Mouse (Mus musculus) stomach, postnatal 0 days (tissue): ENCODE results near the gene Iqschfp. TPM values are rescaled to one million over a fixed set of nuclear protein-coding genes. Genes with fewer than 3 reads are reported as not detected.

Experiments
- ATAC-seq: fragments of 200-750 bp; cut with Nextera tagmentation; 2 replicates; pipeline ENCODE4 v1.8.0; 2017; ENCODE audit not compliant: low FRiP score, low TSS enrichment
- DNase-seq: peaks from one replicate; pipeline ENCODE4 v3.0.0-alpha.2; 2016; ENCODE audit warnings: low spot score
- H3K27ac ChIP-seq: fragments of 300-500 bp; sonication (generic); replicated peaks from 2 replicates; pipeline ENCODE4 v1.5.1; 2014; ENCODE audit warnings: mild to moderate bottlenecking, control low read depth
- H3K27me3 ChIP-seq: fragments of 300-500 bp; sonication (generic); 2 replicates; pipeline ENCODE4 v1.6.1; 2014; ENCODE audit warnings: low read length; ENCODE audit not compliant: control insufficient read depth, insufficient read depth
- H3K36me3 ChIP-seq: fragments of 300-500 bp; sonication (generic); 2 replicates; pipeline ENCODE4 v1.6.1; 2014; ENCODE audit warnings: low read length, mixed read lengths; ENCODE audit not compliant: control insufficient read depth, insufficient read depth
- H3K4me1 ChIP-seq: fragments of 300-500 bp; sonication (generic); replicated peaks from 2 replicates; pipeline ENCODE4 v1.6.1; 2014; ENCODE audit warnings: antibody characterized with exemption; ENCODE audit not compliant: control insufficient read depth, insufficient read depth
- H3K4me2 ChIP-seq: fragments of 300-500 bp; sonication (generic); replicated peaks from 2 replicates; pipeline ENCODE4 v1.6.1; 2014; ENCODE audit warnings: low read depth, mild to moderate bottlenecking, control low read depth, moderate library complexity
- H3K4me3 ChIP-seq: fragments of 300-500 bp; sonication (generic); 2 replicates; pipeline ENCODE4 v1.5.1; 2014; ENCODE audit warnings: low read depth, low read length, control low read depth
- H3K9ac ChIP-seq: fragments of 300-500 bp; sonication (generic); 2 replicates; pipeline ENCODE4 v1.6.1; 2014; ENCODE audit warnings: mild to moderate bottlenecking, low read length, control low read depth, mixed read lengths
- H3K9me3 ChIP-seq: fragments of 300-500 bp; sonication (generic); 2 replicates; pipeline ENCODE4 v1.6.1; 2016; ENCODE audit warnings: low read length; ENCODE audit not compliant: control insufficient read depth
- CTCF ChIP-seq: IDR thresholded peaks from 2 replicates; pipeline ENCODE4 v1.5.1; 2016; ENCODE audit warnings: antibody characterized with exemption, low read depth, mild to moderate bottlenecking, moderate library complexity
- EP300 ChIP-seq: optimal IDR thresholded peaks from 2 replicates; pipeline ENCODE3; 2016; ENCODE audit warnings: antibody characterized with exemption
- WGBS: fragments of 180-500 bp; shearing (Covaris S2); extraction: QIAGEN DNeasy Blood & Tissue Kit; methylation state at CpG from one replicate; pipeline ENCODE4 v1.1.7; 2014; 5-methylcytosine and 5-hydroxymethylcytosine counted together
- polyA plus RNA-seq: library from polyadenylated mRNA; unstranded; fragments of >200 nt; fragmentation: Nextera tagmentation; extraction: Ambion mirVana; gene quantifications from 2 replicates; pipeline ENCODE4 v1.2.1, GENCODE M21; 2015

Gene Iqschfp
- polyA plus RNA-seq, 1 experiment from 2014 or later = 0.08 TPM

GRCm38 (mm10) chr3:68045475-68046416 lies 153.7 kb downstream of the Iqschfp start:
- no peaks in the 10 kb centered on the region for H3K9me3 ChIP-seq
- DNase-seq (peak; percentile 37), ATAC-seq (no peak)
- no peaks in the 10 kb centered on the region for H3K27me3 ChIP-seq
- no peak overlapping the region for H3K4me2 ChIP-seq
- no peak overlapping the region for H3K27ac ChIP-seq
- TF ChIP-seq CTCF (peak; percentile 92), EP300 (no peak)
- no peak overlapping the region for H3K4me3 ChIP-seq
- no peak overlapping the region for H3K9ac ChIP-seq
- H3K36me3 ChIP-seq = no peaks in the 10 kb centered on the region
- 50% methylated on average over 9 of the region's 9 CpGs for WGBS
- H3K4me1 ChIP-seq = no peaks in the 10 kb centered on the region

GRCm38 (mm10) chr3:68053538-68053937 lies 161.5 kb downstream of the Iqschfp start:
- TF ChIP-seq EP300 = no peak
- TF ChIP-seq CTCF = peak; percentile 79
- ATAC-seq (no peak), DNase-seq (no peak)
- Histone ChIP-seq H3K4me3 (no peak overlapping the region), H3K4me1 (no peaks in the 10 kb centered on the region), H3K9me3 (no peaks in the 10 kb centered on the region), H3K36me3 (no peaks in the 10 kb centered on the region), H3K4me2 (no peak overlapping the region), H3K27ac (no peak overlapping the region), H3K27me3 (no peaks in the 10 kb centered on the region), H3K9ac (no peak overlapping the region)
- WGBS = 48% methylated on average over 2 of the region's 2 CpGs

DNA sequence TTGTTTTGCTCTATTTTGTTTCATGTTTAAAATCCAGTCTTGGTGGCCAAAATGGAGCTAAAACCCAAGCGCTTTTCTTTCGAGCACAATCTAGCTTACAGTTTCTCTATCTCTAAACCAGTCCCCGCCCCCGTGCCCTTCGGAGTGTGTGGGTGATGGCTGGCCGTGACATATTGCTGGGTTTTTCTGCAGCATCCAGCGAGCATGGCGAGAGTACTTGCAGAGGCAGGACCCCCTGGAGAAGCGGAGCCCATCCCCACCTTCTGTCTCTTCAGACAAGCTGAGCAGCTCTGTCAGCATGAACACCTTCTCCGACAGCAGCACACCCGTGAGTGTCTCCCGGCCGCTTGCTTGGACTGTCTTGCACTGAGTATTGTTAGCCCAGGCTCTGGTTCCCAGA lies 163.0 kb downstream of the Iqschfp start:
- H3K9me3 ChIP-seq = no peaks in the 10 kb centered on the region
- H3K36me3 ChIP-seq = no peaks in the 10 kb centered on the region
- DNase-seq (no peak), ATAC-seq (no peak)
- no peak overlapping the region for H3K27ac ChIP-seq
- no peaks in the 10 kb centered on the region for H3K27me3 ChIP-seq
- TF ChIP-seq EP300 (no peak), CTCF (no peak)
- H3K4me1 ChIP-seq = no peaks in the 10 kb centered on the region
- H3K9ac ChIP-seq = no peak overlapping the region
- H3K4me2 ChIP-seq = no peak overlapping the region
- 44% methylated on average over 13 of the region's 13 CpGs for WGBS
- H3K4me3 ChIP-seq = no peak overlapping the region

DNA sequence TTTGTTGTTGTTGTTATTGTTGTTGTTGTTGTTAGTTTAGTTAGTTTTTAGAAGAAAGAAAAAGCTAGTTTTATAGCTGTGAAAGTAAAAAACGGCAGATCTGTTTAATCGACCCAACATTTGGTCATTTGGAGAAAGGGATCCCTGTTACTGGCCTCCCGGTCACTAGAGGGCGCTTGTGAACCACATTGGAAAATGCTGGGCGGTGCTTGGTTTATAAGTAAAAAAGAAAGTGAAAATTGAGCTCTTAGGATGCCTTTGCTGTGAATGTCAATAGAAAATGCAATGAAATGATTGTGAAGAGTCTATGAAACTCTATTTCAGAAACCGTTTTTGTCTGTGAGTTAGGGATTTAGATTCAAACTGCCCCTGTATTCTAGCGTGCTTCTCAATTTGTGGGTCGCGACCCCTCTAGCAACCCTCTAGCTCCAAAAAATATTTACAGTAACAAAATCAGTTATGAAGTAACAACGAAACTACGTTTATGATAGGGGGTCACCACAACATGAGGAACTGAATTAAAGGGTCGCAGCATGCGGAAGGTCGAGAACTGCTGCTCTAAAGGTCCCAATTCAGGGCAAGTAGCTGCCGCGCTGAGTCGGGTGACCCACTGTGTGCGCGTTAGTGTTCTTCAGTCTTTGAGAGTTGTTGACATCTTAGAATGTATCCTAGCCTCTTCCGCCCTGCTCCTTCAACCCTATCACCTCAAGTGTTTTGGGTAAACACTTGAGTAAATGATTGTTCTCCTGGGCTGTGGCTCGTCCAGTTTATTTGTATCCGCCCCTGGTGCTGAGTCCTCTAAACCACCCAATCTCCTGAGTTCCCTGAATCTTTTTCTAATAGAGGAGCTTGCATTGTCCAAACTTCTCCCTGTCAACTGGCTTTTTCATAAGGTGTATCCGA lies 164.6 kb downstream of the Iqschfp start:
- no peaks in the 10 kb centered on the region for H3K4me1 ChIP-seq
- TF ChIP-seq EP300 (no peak), CTCF (peak; percentile 89)
- no peaks in the 10 kb centered on the region for H3K36me3 ChIP-seq
- 40% methylated on average over 23 of the region's 23 CpGs for WGBS
- DNase-seq (peak; percentile 79), ATAC-seq (no peak)
- H3K4me3 ChIP-seq = peak overlapping the region; percentile 38
- no peaks in the 10 kb centered on the region for H3K9me3 ChIP-seq
- no peak overlapping the region for H3K27ac ChIP-seq
- H3K9ac ChIP-seq = no peak overlapping the region
- H3K27me3 ChIP-seq = no peaks in the 10 kb centered on the region
- H3K4me2 ChIP-seq = peak overlapping the region; percentile 54

DNA sequence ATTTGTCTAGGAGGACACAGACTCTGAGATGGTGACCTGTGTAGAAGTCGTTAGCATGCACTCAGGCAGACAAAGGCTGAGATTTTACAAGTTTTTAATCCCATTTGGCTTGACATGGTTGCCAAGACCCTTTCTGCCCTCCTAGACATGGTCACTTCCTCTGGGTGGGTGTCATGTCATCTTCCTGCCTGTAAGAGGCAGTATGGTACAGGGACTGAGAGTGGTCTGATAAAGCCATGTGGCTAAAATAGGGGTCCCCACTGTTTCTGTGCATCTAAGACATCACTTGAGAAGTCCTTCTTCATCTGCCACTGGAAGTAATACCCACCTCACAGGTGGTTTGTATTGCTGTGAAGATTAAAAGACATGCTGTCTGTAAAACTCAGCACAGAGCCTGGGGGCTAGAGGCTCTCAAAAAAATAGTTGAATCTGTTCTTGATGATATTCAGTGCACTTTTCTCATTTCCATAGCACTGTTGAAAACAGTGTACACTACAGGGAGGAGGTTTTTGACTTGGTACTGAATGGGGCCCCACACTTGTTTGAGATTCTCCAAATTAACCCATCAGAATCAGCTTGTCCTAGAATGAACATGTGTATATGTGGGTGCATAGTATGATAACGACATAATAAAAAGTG lies 167.2 kb downstream of the Iqschfp start:
- Histone ChIP-seq H3K9me3 (no peaks in the 10 kb centered on the region), H3K9ac (no peak overlapping the region), H3K36me3 (no peaks in the 10 kb centered on the region), H3K27ac (no peak overlapping the region), H3K4me3 (no peak overlapping the region), H3K27me3 (no peaks in the 10 kb centered on the region), H3K4me2 (no peak overlapping the region), H3K4me1 (no peaks in the 10 kb centered on the region)
- TF ChIP-seq EP300 = no peak
- peak; percentile 80 for TF ChIP-seq CTCF
- ATAC-seq (no peak), DNase-seq (no peak)
- WGBS = 54% methylated on average over 2 of the region's 2 CpGs
